Mouse (Mus musculus) MN1 (cell line): ENCODE measurements around the gene Pard3b.

Experiments used
- DNase-seq: peaks from one replicate; pipeline ENCODE4 v3.0.0-alpha.2; 2016; ENCODE audit warnings: low spot score

Gene Pard3b

GRCm38 (mm10) chr1:62085995-62086394 lies 447.4 kb downstream of the Pard3b start:
- peak; percentile 9 for DNase-seq

GRCm38 (mm10) chr1:62087464-62087863 lies 448.8 kb downstream of the Pard3b start:
- DNase-seq = no peak

GRCm38 (mm10) chr1:62094885-62095284 lies 456.3 kb downstream of the Pard3b start:
- no peak for DNase-seq

- DNase-seq = no peak
Observed at GRCm38 (mm10) chr1:62122426-62122825, 483.8 kb downstream of the Pard3b start.

- DNase-seq = peak; percentile 21
Observed at GRCm38 (mm10) chr1:62129186-62129585, 490.6 kb downstream of the Pard3b start.

GRCm38 (mm10) chr1:62148134-62148533 lies 509.5 kb downstream of the Pard3b start:
- no peak for DNase-seq

- DNase-seq = no peak
Observed at GRCm38 (mm10) chr1:62148786-62149185, 510.2 kb downstream of the Pard3b start.

GRCm38 (mm10) chr1:62155970-62156369 lies 517.3 kb downstream of the Pard3b start:
- no peak for DNase-seq

GRCm38 (mm10) chr1:62159592-62159991 lies 521.0 kb downstream of the Pard3b start:
- no peak for DNase-seq

GRCm38 (mm10) chr1:62175013-62175640 lies 536.5 kb downstream of the Pard3b start:
- peak; percentile 51 for DNase-seq

- DNase-seq = no peak
Observed at GRCm38 (mm10) chr1:62181638-62182037, 543.0 kb downstream of the Pard3b start.

GRCm38 (mm10) chr1:62182634-62183033 lies 544.0 kb downstream of the Pard3b start:
- no peak for DNase-seq

GRCm38 (mm10) chr1:62190786-62191185 lies 552.2 kb downstream of the Pard3b start:
- DNase-seq = no peak

GRCm38 (mm10) chr1:62197515-62197914 lies 558.9 kb downstream of the Pard3b start:
- no peak for DNase-seq

- no peak for DNase-seq
Observed at GRCm38 (mm10) chr1:62200919-62201318, 562.3 kb downstream of the Pard3b start.

GRCm38 (mm10) chr1:62201686-62202257 lies 563.1 kb downstream of the Pard3b start:
- DNase-seq = no peak

GRCm38 (mm10) chr1:62213285-62213684 lies 574.7 kb downstream of the Pard3b start:
- no peak for DNase-seq

GRCm38 (mm10) chr1:62215842-62216241 lies 577.2 kb downstream of the Pard3b start:
- no peak for DNase-seq

- no peak for DNase-seq
Observed at GRCm38 (mm10) chr1:62216568-62216967, 577.9 kb downstream of the Pard3b start.

GRCm38 (mm10) chr1:62229129-62229528 lies 590.5 kb downstream of the Pard3b start:
- no peak for DNase-seq

GRCm38 (mm10) chr1:62234039-62234438 lies 595.4 kb downstream of the Pard3b start:
- DNase-seq = no peak

- DNase-seq = no peak
Observed at GRCm38 (mm10) chr1:62235121-62235520, 596.5 kb downstream of the Pard3b start.

GRCm38 (mm10) chr1:62244191-62244984 lies 605.8 kb downstream of the Pard3b start:
- DNase-seq = no peak
